Mouse (Mus musculus) Muller cell, postnatal 12 days (primary cell): ENCODE data around the gene Abca8b.
"Not testable (repeated sequence)": the region's sequence is repeated elsewhere in the genome, so short reads cannot be mapped to it uniquely, and the experiment has no call there.

Experiments used
- DNase-seq: peaks from one replicate; pipeline ENCODE4 v3.0.0-alpha.2; 2015; ENCODE audit errors: inconsistent ontology term

The Abca8b gene

DNA sequence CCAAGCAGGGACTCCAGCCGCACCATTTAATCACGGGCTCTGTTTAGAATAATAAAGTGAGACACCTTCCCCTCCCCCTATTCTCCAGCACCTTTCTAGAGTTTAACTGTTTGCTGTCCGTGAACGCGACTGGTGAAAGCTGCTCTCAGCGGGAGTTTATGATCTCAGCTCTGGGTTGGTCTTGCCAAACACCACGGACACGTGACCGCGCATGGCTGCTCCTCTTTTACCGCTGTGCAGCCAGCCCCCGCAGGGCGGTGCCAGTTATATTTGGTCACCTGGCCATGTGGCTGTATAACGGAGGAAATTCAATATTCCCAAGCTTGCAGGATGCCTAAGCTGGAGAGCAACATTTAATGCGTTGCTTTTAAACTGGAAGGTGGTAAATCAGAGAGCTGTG is at the start of gene Abca8b:
Abca8b (minus strand) TSS at position 222 of the 400 bp plus-strand sequence.
- peak; percentile 75 for DNase-seq

GRCm38 (mm10) chr11:110037795-110038194 is 42.1 kb upstream of the Abca8b start:
- peak; percentile 20 for DNase-seq

DNA sequence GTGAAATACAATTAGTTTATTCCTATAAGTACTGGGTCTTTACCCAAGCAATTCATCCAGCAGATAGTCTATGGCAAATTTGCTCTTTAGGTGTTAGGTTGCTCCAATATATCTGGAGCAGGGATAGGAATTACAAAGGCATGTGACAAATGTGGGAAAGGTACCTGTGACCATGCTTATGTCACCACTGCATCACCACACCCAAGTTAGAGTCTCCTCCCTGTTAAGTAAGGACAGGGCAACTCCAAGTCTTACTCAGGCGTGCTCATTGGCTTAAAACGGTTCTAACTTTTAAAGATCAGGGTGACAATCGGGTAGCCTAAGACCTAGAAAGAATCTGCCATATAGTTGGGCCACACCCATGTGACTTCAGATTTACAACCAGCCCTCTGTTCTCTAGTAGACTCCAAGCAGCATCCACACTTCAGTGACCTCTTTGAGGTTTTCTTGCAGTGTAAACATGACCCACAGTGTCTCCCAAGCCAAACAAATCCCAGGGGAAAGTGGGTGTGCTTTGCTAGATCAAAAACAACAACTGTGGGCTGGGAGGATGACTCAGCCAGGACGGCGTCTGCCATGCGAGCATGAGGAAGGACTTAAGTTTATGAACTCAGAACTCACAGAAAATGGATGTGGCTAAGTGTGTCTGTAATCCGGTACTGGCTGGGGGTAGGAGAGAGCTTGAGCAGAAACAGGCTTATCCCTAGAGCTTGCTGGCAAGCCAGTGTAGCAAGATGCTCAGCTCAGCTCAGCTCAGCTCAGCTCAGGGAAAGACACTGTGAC is 33.5 kb upstream of the Abca8b start:
- DNase-seq = peak; percentile 56

DNA sequence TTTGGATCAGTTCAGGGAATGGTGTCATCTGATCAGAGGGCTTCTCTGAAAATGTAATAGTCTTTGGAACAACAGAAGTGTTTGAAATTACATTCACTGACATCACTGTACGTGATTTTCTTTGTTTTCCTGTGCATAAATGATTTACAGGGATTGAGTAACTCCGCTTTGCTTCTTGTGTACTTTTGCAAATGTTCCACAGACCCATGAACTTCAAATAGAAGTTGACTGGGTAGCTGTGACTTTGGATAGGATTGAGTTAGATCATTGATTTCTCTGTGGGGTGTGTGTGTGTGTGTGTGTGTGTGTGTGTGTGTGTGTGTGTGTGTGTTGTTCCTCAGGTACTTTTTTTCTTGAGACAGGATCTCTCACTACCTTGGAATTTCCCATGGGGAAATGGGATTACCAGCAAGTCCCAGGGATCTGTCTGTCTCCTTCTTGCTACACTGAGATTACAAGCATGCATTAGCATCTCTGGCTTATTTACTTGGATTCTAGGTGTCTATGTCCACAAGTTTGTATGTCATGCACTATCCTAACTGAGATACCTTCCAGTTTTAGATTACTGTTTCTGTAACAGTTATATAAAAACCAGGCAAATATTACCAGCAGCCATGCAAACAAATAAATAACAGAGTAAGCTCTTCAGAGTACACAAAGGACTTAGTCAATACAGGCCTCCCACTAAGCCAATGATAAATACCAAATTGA is 15.3 kb upstream of the Abca8b start:
- no peak for DNase-seq

DNA sequence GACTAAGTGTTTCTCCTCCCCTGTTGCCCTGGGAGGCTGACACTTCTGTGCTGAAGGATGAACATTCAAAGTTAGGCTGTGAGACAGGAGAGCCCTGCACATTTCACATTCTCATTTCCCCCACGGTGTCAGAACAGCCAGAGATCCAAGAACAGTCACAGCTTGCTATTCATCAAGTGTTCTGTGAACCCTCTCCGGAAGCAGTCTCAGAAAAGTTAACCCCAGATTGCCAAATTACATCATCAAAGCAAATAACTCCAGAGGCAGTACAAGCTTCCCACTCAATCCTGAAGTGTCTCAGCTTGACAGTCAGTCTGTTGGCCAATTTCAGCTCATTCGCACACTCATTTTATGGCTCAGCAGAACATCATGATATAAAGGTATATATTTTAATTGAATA is 632 bp downstream of the Abca8b start:
- DNase-seq = peak; percentile 56

DNA sequence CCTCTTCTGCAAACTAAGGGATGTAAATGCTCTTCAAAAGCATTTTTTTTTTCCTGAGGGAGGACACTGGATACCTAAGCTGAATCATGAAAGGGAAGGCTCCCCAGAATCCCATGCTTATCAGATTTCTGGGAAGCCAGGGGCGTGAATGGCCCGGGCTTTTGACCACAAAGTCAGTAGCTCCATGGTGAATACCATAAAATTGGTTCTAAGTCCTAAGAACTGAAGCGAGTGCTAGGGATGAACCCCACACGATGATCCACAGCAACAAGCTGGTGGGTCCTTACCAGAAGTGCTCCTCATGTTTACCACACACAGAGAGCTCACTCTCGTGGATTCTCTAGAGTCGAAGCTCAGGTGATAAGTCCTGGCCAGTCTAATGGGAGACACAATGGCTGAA is 1.6 kb downstream of the Abca8b start:
- no peak for DNase-seq

GRCm38 (mm10) chr11:109991270-109991669 is 4.4 kb downstream of the Abca8b start:
- DNase-seq = peak; percentile 32

GRCm38 (mm10) chr11:109990256-109990655 is 5.4 kb downstream of the Abca8b start:
- no peak for DNase-seq

DNA sequence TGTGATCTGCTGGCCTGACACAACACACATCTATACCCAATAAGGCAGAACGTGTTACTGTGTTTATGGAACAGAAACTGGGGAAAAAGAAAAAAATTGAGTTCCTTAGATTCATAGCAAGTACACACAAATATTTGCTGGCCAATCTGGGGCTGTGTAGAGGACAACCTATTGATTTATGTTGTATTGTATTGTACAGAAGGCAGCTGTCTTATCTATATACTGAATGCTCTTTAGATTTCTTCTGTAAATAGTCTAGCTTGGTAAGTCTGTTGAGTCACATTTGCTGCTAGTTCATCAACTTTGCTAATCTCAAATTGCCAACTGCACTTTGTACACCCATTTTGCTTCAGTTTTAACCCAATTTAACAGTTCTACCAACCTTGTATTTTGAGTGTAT is 7.5 kb downstream of the Abca8b start:
- no peak for DNase-seq

- DNase-seq = not testable (repeated sequence)
These were observed 8.1 kb downstream of the Abca8b start for GRCm38 (mm10) chr11:109987460-109988072.

- DNase-seq = peak; percentile 6
These were observed 13.8 kb downstream of the Abca8b start for GRCm38 (mm10) chr11:109981872-109982271.

DNA sequence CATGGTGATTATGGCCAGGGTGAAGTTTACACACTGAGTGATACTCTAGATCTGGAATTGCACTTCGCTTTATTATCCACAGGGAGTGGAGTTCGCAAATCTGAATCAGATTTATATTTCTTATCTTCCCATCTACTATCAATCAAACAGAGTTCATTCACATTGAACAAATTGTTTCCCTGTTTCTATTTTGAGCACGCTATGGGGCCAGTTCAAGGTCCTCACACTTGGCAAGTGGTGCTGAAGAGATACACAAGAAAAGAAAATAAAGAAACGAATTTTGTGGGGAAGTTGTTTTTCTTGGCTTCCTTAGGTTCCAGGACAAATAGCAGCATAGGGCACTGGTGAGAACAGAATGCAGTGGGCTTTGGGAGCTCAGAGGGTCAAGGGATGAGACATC is 25.1 kb downstream of the Abca8b start:
- no peak for DNase-seq

GRCm38 (mm10) chr11:109961495-109962492 is 33.9 kb downstream of the Abca8b start:
- DNase-seq = no peak

DNA sequence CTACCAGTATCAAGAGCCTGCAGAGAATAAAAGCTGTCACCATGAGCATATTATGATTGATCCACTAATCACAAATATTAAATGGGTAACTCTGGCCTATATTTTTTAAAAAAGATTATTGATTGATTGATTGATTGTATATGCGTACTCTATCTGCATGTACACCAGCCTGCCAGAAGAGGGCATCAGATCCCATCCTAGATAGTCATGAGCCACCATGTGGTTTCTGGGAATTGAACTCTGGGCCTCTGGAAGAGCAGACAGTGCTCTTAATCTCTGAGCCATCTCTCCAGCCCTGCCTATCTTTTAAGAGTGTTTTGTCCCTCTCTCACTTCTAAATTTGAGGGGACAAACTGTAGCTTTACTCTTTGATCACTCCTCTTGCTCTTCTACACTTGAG is 40.5 kb downstream of the Abca8b start:
- no peak for DNase-seq

GRCm38 (mm10) chr11:109936915-109937314 is 58.7 kb downstream of the Abca8b start:
- no peak for DNase-seq

- not testable (repeated sequence) for DNase-seq
These were observed 62.4 kb downstream of the Abca8b start for GRCm38 (mm10) chr11:109933207-109933606.

GRCm38 (mm10) chr11:109928489-109928888 is 67.2 kb downstream of the Abca8b start:
- DNase-seq = peak; percentile 76

DNA sequence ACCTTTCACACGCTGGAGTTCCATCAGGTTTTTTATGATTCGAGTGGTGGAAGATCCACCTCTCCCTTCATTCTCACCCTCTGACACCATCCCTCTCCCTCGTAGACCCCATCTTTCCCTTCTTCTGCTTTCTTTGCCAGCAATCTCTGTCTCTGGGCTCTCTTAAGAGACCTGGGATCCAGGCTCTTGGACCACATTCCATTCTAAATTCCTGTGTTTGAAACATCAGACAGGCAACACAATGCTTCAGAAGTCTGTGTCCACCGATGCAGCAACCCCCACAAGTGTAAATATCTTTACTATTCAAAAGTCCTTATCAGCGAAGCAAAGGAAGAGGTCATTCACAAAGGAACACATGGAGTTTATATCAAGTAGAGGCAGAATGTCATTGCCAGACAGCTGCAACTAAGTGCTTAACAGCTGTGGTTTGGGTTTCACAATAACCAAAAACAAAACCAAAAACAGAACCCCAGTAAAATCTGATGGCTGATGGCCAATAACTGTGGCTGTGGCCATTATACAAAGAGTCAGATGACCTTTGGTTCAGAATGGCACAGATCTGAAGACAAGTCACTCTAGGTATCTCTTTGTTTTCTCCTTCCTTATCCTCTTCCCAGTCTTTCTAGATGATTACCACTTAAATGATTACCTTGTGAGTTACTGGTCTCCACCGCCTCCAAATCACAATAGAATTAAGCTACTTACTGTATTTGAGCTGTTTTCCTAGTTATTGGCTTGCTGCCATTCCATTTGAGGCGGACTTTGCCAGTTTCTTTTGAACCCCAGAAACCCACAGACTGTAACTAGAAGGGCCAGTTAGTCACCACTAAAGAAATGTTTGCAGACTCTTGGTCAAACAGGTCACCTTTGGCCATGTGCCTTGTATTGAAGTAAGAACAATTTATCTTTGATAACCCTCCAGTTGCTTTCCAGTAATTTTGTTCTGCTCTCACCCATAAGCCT is 68.6 kb downstream of the Abca8b start:
- peak; percentile 73 for DNase-seq

- DNase-seq = no peak
These were observed 73.4 kb downstream of the Abca8b start for GRCm38 (mm10) chr11:109922236-109922635.

DNA sequence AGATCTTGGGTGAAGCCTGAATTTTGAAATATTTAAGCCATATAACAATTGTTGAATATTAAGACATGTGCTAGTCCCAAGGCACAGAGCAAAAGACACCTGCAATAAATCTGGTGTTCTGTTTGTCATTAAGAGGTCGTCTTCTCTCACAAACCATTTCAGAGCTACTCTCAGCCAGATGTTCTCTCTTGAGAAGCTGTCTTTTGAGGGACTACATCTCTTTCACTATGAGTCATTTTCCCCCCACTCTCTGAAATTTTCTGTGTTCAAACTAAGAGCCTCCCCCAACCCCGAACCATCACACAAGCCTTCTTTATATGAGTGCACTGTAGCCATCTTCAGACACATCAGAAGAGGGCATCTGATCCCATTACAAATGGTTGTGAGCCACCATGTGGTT is 76.2 kb downstream of the Abca8b start:
- DNase-seq = no peak
